In genomic region chr19:41372322-41372721, GRCm38 (mm10) we compare ENCODE assay signal across 27 mouse cellular contexts. TPM values are rescaled to one million over a fixed set of nuclear protein-coding genes. Genes with fewer than 3 reads are reported as not detected.
DNase-seq lines count a peak whose midpoint lies in the region; ATAC-seq and TF ChIP-seq lines count a peak whose summit lies in the region.
"Had no signal": no experiment of that assay in that cellular context is flagged by ENCODE, and none has a peak within 500 bp of the region (broad histone marks: within the 10 kb centered on the region; RNA-seq: fewer than 3 reads in every experiment).

No protein-coding gene starts in this region.

- H3K4me3 ChIP-seq in gastrocnemius, adult 2 months: no peak overlapping the region
- H3K4me3 ChIP-seq: embryonic facial prominence, embryonic 13.5 days; forebrain, embryonic 10.5 days; forebrain, embryonic 15.5 days; hindbrain, embryonic 13.5 days; liver, embryonic 15.5 days; midbrain, embryonic 15.5 days had no signal

- DNase-seq in spleen, postnatal 36 days (ENCODE audit: low spot score in 2 of 2): peak; percentile 67 to 74
- DNase-seq in spleen, postnatal 14 days (ENCODE audit: low spot score in 2 of 2): no peak
- DNase-seq in brain, adult 2 months (ENCODE audit: low read depth, low spot score): peak; percentile 25
- DNase-seq in gastrocnemius, adult 2 months: no peak
- no peak for DNase-seq in c-Kit-positive CD71-positive TER-119-positive erythroid progenitor cells, embryonic 14.5 days (ENCODE audit: low spot score)
- no peak for DNase-seq in kidney, postnatal 4 days
- DNase-seq in lung, adult 18-20 months: no peak
- DNase-seq: adrenal gland, postnatal 25 days; cerebellum, adult 11 months; cerebellum, adult 9-10 months; heart, postnatal 14 days; kidney, adult 9 months; kidney, postnatal 10 days; layer of hippocampus, adult 9-11 months; liver; lung, postnatal 36 days; right cerebral cortex, adult 18-20 months; thymus, postnatal 14 days had no signal

- intact Hi-C loops in gastrocnemius, adult 2 months (cut with DNase I): no loop called here

- no peak for TF ChIP-seq CTCF in gastrocnemius, adult 2 months (IDR thresholded peaks at IDR 0.05)

- peak; percentile 47 for ATAC-seq in megakaryocyte, adult 5-6 weeks (ENCODE audit: poor library complexity, severe bottlenecking)
- ATAC-seq: forebrain, embryonic 15.5 days; intestine, embryonic 16.5 days; midbrain, embryonic 15.5 days; Patski had no signal

- H3K27ac ChIP-seq in gastrocnemius, adult 2 months: no peak overlapping the region
- H3K27ac ChIP-seq: embryonic facial prominence, embryonic 13.5 days; forebrain, embryonic 10.5 days; forebrain, embryonic 15.5 days; hindbrain, embryonic 13.5 days; midbrain, embryonic 15.5 days had no signal

RNA-seq across cellular contexts. Expression of gene Pik3ap1, which starts 12.6 kb away (rescaled TPM):
- total RNA-seq in megakaryocyte, adult 5-6 weeks (2015): 16.8 and 17.9 TPM in 2 replicates
- total RNA-seq in megakaryocyte, adult 5-6 weeks (2017): 15.3 and 20.4 TPM in 2 replicates
- under 1 TPM; 0.25 to 0.43 TPM for total RNA-seq in gastrocnemius, adult 2 months (2021)

Comparison
In these comparisons a context has a peak if more than half of its experiments do, and no peak if none do; other contexts are left out.
1. DNase-seq: peak in spleen, postnatal 36 days (2 of 2) and brain, adult 2 months (single experiment); none in spleen, postnatal 14 days (0 of 2), gastrocnemius, adult 2 months (single experiment), c-Kit-positive CD71-positive TER-119-positive erythroid progenitor cells, embryonic 14.5 days (single experiment), kidney, postnatal 4 days (0 of 2) and lung, adult 18-20 months (0 of 2).
2. RNA of gene Pik3ap1, which starts 12.6 kb away (total RNA-seq): 15.3 to 20.4 TPM in megakaryocyte, adult 5-6 weeks; 0.25 to 0.43 TPM in gastrocnemius, adult 2 months; every median in the first group is over 10 times any median in the second.